ENCODE assay signal across 7 mouse cellular contexts in the genomic region with DNA sequence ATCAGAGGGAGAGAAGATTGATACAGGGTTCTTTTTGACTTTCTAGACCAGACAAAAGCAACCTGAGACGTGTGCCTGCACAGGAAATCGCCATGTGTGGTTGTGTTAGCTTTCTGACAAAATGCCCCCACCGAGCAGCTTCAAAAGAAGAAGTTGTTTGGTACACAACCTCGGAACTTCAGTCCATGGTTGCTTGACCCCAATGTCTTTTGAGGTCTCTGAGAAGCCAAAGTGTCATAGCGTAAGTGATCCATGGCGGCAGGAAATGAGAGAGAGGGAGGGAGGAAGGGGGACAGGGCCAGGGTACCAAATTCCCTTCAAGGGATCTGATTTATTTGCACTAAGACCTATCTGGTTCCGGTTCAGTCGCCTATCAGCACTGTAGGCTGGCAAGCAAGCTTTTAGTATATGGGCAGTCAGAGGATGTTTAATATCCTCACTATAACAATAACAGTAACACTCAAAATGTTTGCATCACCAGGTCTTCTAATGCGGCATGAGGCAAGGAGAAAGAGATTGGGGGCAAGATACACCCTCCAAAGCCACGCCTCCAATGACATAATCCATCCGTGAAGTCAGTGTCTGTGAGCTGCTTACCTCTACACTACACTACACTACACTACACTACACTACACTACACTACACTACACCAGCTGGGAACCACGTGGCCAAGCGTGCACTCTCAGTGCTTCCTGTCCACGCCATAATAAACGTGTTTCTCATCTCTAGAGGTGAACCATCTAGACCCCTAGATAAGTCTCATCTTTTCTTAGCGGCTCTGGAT. TPM values are rescaled to one million over a fixed set of nuclear protein-coding genes. Genes with fewer than 3 reads are reported as not detected.
DNase-seq lines count a peak whose midpoint lies in the region; ATAC-seq and TF ChIP-seq lines count a peak whose summit lies in the region.

No protein-coding gene starts in this region.

- no peak overlapping the region for H3K4me3 ChIP-seq in kidney, postnatal 0 days (replicated peaks; ENCODE audit: low read depth, low read length)
- H3K4me3 ChIP-seq in CH12.LX (replicated peaks in 1 of 3; ENCODE audit: low read depth in 2 of 3, low read length in 2 of 3, poor library complexity in 1 of 3): no peak overlapping the region
- H3K4me3 ChIP-seq in embryonic facial prominence, embryonic 10.5 days: peak overlapping the region; percentile 62

- no peaks in the 10 kb centered on the region for H3K9me3 ChIP-seq in kidney, postnatal 0 days (replicated peaks; ENCODE audit: low read length)
- H3K9me3 ChIP-seq in CH12.LX (replicated peaks; ENCODE audit: low read length): peaks cover 3% of the 10 kb centered on the region
- H3K9me3 ChIP-seq in embryonic facial prominence, embryonic 10.5 days: 0 out of 2 replicates have a peak, but pooled peaks cover 2% of the 10 kb centered on the region

- no peaks in the 10 kb centered on the region for H3K27me3 ChIP-seq in kidney, postnatal 0 days (ENCODE audit: insufficient read depth, low read length)
- H3K27me3 ChIP-seq in CH12.LX (replicated peaks): peaks cover 4% of the 10 kb centered on the region
- H3K27me3 ChIP-seq in embryonic facial prominence, embryonic 10.5 days (replicated peaks; ENCODE audit: low read depth, poor library complexity, severe bottlenecking): peaks cover 42% of the 10 kb centered on the region

- peak overlapping the region; percentile 84; the same call in 1 of the 2 replicates for H3K4me2 ChIP-seq in kidney, postnatal 0 days (ENCODE audit: low read length)
- H3K4me2 ChIP-seq in CH12.LX (ENCODE audit: insufficient read depth, low read depth, poor library complexity, severe bottlenecking): peak overlapping the region; percentile 16; the same call in 1 of the 2 replicates

- no peak for DNase-seq in kidney, postnatal 0 days (ENCODE audit: low spot score)
- DNase-seq in kidney, adult 18-20 months: no peak
- DNase-seq in CH12.LX (ENCODE audit: extremely low read depth): no peak
- DNase-seq in embryonic facial prominence, embryonic 10.5 days (ENCODE audit: low spot score): peak; percentile 15
- DNase-seq in layer of hippocampus, adult 9-11 months: no peak
- DNase-seq in cerebellum, adult 11 months: no peak

- 58% methylated on average over 16 of the region's 16 CpGs for WGBS in kidney, postnatal 0 days
- WGBS in embryonic facial prominence, embryonic 10.5 days: 72% methylated on average over 16 of the region's 16 CpGs

- TF ChIP-seq CTCF in kidney, postnatal 0 days (IDR thresholded peaks at IDR 0.05; ENCODE audit: low read depth): no peak
- TF ChIP-seq CTCF in CH12.LX (conservative IDR thresholded peaks at IDR 0.05 in 1 of 2, IDR thresholded peaks at IDR 0.05 in 1 of 2; ENCODE audit: low read depth in 2 of 2, low read length in 2 of 2): no peak; a peak in 1 of 4 replicates

- ATAC-seq in kidney, postnatal 0 days (replicated peaks; ENCODE audit: low FRiP score, low read depth): no peak; the same call in 1 of the 2 replicates
- ATAC-seq in megakaryocyte, adult 5-6 weeks (ENCODE audit: poor library complexity, severe bottlenecking): peak; percentile 38

- H3K27ac ChIP-seq in kidney, postnatal 0 days: no peak overlapping the region
- H3K27ac ChIP-seq in CH12.LX (ENCODE audit: insufficient read depth, low read depth): no peak overlapping the region
- no peak overlapping the region for H3K27ac ChIP-seq in embryonic facial prominence, embryonic 10.5 days (replicated peaks)

- H3K9ac ChIP-seq in kidney, postnatal 0 days (ENCODE audit: low read depth, low read length): no peak overlapping the region
- no peak overlapping the region for H3K9ac ChIP-seq in CH12.LX (ENCODE audit: insufficient read depth, low read depth)

- TF ChIP-seq RAD21 in CH12.LX (IDR thresholded peaks at IDR 0.05; ENCODE audit: low read depth, low read length): no peak

- TF ChIP-seq POLR2A in CH12.LX (IDR thresholded peaks at IDR 0.05; ENCODE audit: low read depth, low read length): no peak

- dilution Hi-C loops in CH12.LX (cut with MboI; ENCODE audit: extremely low pct_ligation_motif_present, extremely low pct_unique_long_range_greater_than_20kb, low sequenced_read_pairs): no loop called here

- no peak for TF ChIP-seq EP300 in CH12.LX (IDR thresholded peaks at IDR 0.05; ENCODE audit: low read length)

- no peaks in the 10 kb centered on the region for H3K36me3 ChIP-seq in kidney, postnatal 0 days (ENCODE audit: insufficient read depth, low read length)
- H3K36me3 ChIP-seq in CH12.LX (replicated peaks in 1 of 2; ENCODE audit: control insufficient read depth in 1 of 2, insufficient read depth in 1 of 2, low read length in 1 of 2): peaks cover 0 to 2% of the 10 kb centered on the region in 2 experiments
- no peaks in the 10 kb centered on the region for H3K36me3 ChIP-seq in embryonic facial prominence, embryonic 10.5 days (replicated peaks)

- in situ Hi-C loops in CH12.LX (cut with MboI; ENCODE audit: low pct_ligation_motif_present, low pct_unique_long_range_greater_than_20kb, low sequenced_read_pairs): no loop called here

- H3K4me1 ChIP-seq in kidney, postnatal 0 days (replicated peaks; ENCODE audit: insufficient read depth, low read length): no peaks in the 10 kb centered on the region
- peaks cover 6% of the 10 kb centered on the region in 2 experiments for H3K4me1 ChIP-seq in CH12.LX (ENCODE audit: control insufficient read depth in 1 of 2, insufficient read depth in 2 of 2)
- H3K4me1 ChIP-seq in embryonic facial prominence, embryonic 10.5 days: peaks cover 11% of the 10 kb centered on the region

- no peaks in the 10 kb centered on the region for H3K79me2 ChIP-seq in CH12.LX (replicated peaks; ENCODE audit: control insufficient read depth, extremely low read depth, insufficient read depth, poor library complexity, severe bottlenecking)

TF ChIP-seq in CH12.LX, 34 proteins besides CTCF, POLR2A, EP300 and RAD21:
- no peak for TF ChIP-seq ETS1 (conservative IDR thresholded peaks at IDR 0.05; ENCODE audit: low read depth, low read length)
- no peak for TF ChIP-seq PAX5 (IDR thresholded peaks at IDR 0.05; ENCODE audit: low read length)
- no peak for TF ChIP-seq JUND (conservative IDR thresholded peaks at IDR 0.05; ENCODE audit: low read depth, low read length)
- no peak for TF ChIP-seq SIN3A (IDR thresholded peaks at IDR 0.05; ENCODE audit: low read length)
- TF ChIP-seq MAX (IDR thresholded peaks at IDR 0.05; ENCODE audit: low read length): no peak
- TF ChIP-seq ZKSCAN1 (IDR thresholded peaks at IDR 0.05; ENCODE audit: borderline replicate concordance, low read depth, low read length): no peak
- TF ChIP-seq USF2 (conservative IDR thresholded peaks at IDR 0.05; ENCODE audit: low read depth, low read length): no peak
- no peak for TF ChIP-seq USF1 (IDR thresholded peaks at IDR 0.05; ENCODE audit: low read depth, low read length)
- no peak for TF ChIP-seq POLR2AphosphoS2 (IDR thresholded peaks at IDR 0.05; ENCODE audit: low read depth, low read length)
- TF ChIP-seq JUN (IDR thresholded peaks at IDR 0.05; ENCODE audit: insufficient read depth, low read depth, low read length): no peak
- no peak for TF ChIP-seq MYC (IDR thresholded peaks at IDR 0.05; ENCODE audit: low read depth, low read length)
- no peak for TF ChIP-seq KAT2A (IDR thresholded peaks at IDR 0.05; ENCODE audit: insufficient replicate concordance, low read length)

RNA-seq across cellular contexts. Expression of a gene that starts 0.7 kb away (rescaled TPM):
- polyA plus RNA-seq in kidney, postnatal 0 days (2015; fragmentation: Nextera tagmentation; extraction: Ambion mirVana): 1.5 TPM in 2 replicates
- 2.1 and 3.1 TPM in 2 replicates for total RNA-seq in CH12.LX (2012; rRNA removed)
- total RNA-seq in CH12.LX (2014; rRNA removed): 0.50 TPM in 2 replicates
- polyA plus RNA-seq in CH12.LX (2012; ENCODE audit: insufficient read length, low read depth): 0.65 and 1.1 TPM in 2 replicates
- polyA plus RNA-seq in embryonic facial prominence, embryonic 10.5 days (2016; fragmentation: Nextera tagmentation; extraction: Ambion mirVana): 0.72 and 0.96 TPM in 2 replicates
- total RNA-seq in megakaryocyte, adult 5-6 weeks (2015): 75.8 and 77.8 TPM in 2 replicates
- 30.4 and 35.9 TPM in 2 replicates for total RNA-seq in megakaryocyte, adult 5-6 weeks (2017)

RNA-seq across cellular contexts. Expression of a gene that starts 1.3 kb away (rescaled TPM):
- 403 and 412 TPM in 2 replicates for polyA plus RNA-seq in kidney, postnatal 0 days (2015; fragmentation: Nextera tagmentation; extraction: Ambion mirVana)
- total RNA-seq in CH12.LX (2012; rRNA removed) (83.6 and 97.8 TPM in 2 replicates), CH12.LX (2014; rRNA removed) (112 and 121 TPM in 2 replicates)
- polyA plus RNA-seq in CH12.LX (2012; ENCODE audit: insufficient read length, low read depth): 104 and 113 TPM in 2 replicates
- 82.2 and 82.4 TPM in 2 replicates for polyA plus RNA-seq in embryonic facial prominence, embryonic 10.5 days (2016; fragmentation: Nextera tagmentation; extraction: Ambion mirVana)
- 91.3 and 112 TPM in 2 replicates for total RNA-seq in megakaryocyte, adult 5-6 weeks (2015)
- 97.0 and 100 TPM in 2 replicates for total RNA-seq in megakaryocyte, adult 5-6 weeks (2017)

RNA-seq across cellular contexts. Expression of a gene that starts 24.2 kb away (rescaled TPM):
- polyA plus RNA-seq in kidney, postnatal 0 days (2015; fragmentation: Nextera tagmentation; extraction: Ambion mirVana): 53.3 and 54.3 TPM in 2 replicates
- 75.9 and 82.0 TPM in 2 replicates for total RNA-seq in CH12.LX (2012; rRNA removed)
- total RNA-seq in CH12.LX (2014; rRNA removed): 103 and 118 TPM in 2 replicates
- 237 and 276 TPM in 2 replicates for polyA plus RNA-seq in CH12.LX (2012; ENCODE audit: insufficient read length, low read depth)
- 68.1 and 70.4 TPM in 2 replicates for polyA plus RNA-seq in embryonic facial prominence, embryonic 10.5 days (2016; fragmentation: Nextera tagmentation; extraction: Ambion mirVana)
- 41.4 and 49.0 TPM in 2 replicates for total RNA-seq in megakaryocyte, adult 5-6 weeks (2015)
- total RNA-seq in megakaryocyte, adult 5-6 weeks (2017): 48.6 and 49.8 TPM in 2 replicates
